Mouse (Mus musculus): ENCODE data around the gene Nsun5.
"Not testable (repeated sequence)": the region's sequence is repeated elsewhere in the genome, so short reads cannot be mapped to it uniquely, and the experiment has no call there.

Gene Nsun5

GRCm38 (mm10) chr5:135369787-135370654, at the start of gene Nsun5:
Gene Nsun5, plus strand, starts transcription at chr5:135369953.
- DNase-seq (ENCODE audit: low spot score), result peak; percentile 95

DNA sequence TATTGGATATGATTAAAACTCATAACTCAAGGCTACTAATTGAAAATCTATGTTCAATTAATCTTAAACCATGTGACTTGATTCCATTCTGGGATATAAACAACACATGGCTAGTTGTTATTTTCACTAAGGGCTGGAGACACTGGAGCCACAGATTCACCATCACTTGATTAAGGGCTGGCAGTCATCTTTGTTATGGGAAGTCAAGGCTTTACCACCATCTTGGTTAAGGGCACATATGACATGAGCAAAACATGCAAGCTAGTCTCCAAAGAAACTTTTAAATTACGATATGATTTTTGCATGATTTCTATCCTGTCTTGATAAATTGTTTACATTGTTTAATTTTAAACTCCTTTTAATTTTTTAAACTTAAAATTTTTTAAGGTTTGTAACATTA, 47.6 kb upstream of the Nsun5 start:
- DNase-seq (ENCODE audit: low spot score), result no peak

GRCm38 (mm10) chr5:135326121-135326659, 43.6 kb upstream of the Nsun5 start:
- DNase-seq (ENCODE audit: low spot score), result no peak

DNA sequence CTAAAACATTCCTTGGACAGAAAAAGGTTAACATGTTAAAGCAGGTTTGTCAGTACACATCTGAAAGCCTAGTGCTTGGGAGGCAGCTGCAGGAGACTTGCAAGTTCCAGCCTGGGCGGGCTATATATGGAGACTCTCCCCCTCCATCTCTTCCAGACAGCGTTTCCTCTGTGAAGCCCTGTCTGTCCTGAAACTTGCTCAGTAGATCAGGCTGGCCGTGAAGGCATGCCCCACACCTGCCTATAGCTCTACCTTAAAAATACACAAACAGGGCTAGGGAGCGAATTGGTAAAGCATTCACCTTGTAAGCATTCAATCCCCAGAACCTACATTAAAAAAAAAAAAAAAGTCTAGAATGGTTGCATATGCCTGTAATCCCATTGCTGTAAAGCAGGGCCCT, 40.3 kb upstream of the Nsun5 start:
- no peak for DNase-seq (ENCODE audit: low spot score)

DNA sequence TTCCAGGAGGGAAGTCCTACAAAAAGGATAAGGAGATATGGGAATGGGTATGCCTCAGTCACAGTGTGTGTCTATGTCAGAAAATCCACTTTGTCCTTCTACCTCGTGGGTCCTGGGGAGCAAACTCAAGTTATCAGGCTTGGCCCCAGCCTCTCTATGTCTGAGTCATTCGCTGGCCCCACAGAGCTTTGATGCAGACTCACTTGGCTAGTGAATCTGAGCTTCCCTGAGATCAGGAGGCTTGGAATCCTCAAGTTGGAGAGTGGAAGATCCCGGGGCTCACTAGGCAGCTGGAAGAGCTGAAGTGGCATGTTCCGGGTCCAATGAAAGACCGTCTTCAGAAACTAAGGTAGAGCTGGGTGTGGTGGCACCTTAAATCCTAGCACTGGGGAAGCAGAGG, 39.6 kb upstream of the Nsun5 start:
- DNase-seq (ENCODE audit: low spot score), result no peak

DNA sequence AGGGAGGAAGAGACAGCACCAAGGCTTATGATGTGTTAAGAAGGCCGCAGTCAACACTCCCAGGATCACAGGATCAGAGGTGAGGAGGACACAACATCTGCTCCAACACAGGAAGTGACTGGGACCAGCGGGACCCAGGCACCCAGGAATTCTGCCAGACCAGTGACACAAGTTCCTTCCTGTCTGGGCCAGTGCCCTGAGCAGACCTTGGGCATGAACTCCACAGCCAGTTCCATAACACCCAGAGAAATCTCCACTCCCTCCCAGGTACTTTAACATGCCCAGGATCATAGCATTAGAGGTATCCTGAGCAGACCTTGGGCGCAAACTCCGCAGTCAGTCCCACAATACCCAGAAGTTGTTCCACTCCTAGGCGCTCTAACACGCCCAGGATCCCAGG, 38.6 kb upstream of the Nsun5 start:
- no peak for DNase-seq (ENCODE audit: low spot score)

DNA sequence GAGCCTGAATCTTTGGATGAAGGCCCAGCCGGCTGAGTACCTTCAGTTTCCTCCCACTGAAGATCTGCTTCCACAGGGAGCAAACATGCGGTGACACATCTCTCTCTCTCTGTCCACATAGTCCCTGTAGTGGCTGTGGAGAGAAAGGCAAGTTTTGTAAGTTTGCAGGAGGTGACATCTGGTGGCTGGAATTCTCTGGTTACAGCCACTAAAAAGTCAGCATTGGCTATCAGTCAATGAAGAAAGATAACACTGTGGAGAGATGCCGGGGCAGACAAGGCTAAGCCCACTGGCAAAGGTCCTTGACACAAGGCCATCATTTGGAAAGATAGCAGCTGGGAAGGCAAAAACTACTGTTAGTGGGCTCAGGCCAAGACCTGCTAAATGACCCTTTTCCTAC, 32.2 kb upstream of the Nsun5 start:
- no peak for DNase-seq (ENCODE audit: low spot score)

DNA sequence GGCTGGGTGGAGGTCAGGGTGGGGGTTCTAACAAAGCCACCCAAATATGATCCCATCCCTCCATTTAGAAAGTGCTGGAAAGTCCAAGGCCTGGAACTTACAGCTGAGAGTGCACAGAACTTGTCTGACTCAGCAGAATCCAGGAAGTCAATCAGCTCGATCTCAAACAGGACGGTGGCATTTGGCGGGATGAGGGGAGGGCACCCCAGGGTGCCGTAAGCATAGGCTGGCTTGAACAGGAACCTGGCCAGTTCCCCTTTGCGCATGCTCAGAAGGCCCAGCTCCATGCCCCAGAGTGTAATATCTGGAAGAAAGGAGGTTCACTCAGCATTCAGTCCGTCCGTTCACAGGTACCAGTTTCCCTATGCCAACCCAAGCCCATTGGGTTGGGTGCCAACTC, 23.8 kb upstream of the Nsun5 start:
- DNase-seq (ENCODE audit: low spot score), result no peak

DNA sequence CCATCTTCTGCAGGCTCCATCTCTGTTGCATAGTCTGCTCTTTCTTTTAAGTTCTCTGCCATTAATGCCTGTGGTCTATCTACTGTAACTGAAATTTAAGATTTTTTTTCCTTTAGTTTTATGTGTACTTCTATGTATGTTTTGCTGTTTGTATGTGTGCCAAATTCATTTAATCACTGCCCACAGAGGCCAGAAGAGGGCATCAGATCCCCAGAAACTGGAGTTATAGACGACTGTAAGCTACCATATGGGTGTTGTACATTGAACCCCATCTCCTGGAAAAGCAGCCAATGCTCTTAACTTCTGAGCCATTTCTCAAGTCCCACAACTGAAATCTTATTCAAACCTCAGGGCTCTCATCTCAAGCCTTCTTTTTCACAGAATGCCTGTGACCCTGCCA, 23.3 kb upstream of the Nsun5 start:
- DNase-seq (ENCODE audit: low spot score), result no peak

DNA sequence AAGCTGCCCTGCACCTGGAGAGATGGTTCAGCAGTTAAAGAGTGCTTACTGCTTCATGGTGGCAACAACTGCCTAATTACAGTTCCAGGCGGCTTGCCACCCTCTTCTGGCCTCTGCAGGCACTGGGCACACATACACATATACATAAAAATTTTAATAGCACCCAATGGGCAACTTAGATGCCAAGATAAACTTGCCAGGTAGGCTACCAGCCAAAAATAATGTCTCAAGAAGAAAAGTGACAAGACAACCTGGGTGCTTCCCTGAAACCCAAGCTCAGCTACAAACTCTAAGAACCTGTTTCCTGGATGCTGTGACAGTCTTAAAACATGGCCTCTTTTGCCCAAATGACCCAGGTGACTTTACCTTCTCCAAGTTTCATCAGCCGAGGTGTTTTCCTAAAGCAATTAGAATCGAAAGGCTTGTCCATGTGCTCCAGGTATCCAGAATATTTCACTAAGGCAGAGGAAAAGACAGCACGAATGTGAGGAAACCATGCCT, 22.2 kb upstream of the Nsun5 start:
- no peak for DNase-seq (ENCODE audit: low spot score)

DNA sequence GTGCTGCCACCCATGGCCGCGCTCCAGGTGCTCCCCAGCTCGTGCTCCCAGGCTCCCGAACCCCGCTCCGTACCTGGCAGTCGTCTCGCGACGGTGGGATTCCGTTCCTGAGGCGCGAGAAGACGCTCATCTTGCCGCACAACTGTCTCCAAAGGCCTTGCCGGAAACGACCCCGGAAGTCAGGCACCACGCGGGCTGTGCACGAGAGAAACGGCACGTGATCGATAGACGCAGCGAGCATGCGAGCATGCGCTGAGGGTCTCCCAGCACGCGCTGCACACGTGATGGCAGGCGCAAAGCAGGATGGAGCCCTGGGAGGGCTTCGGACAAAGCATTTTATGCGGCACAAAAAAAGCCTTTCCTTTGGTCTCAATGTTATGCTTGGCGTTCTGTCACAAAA, 19.9 kb upstream of the Nsun5 start, which contains the start of gene Fkbp6:
TSS of gene Fkbp6 (minus strand) at position 183 of the 400 bp plus-strand sequence.
- DNase-seq (ENCODE audit: low spot score), result no peak

DNA sequence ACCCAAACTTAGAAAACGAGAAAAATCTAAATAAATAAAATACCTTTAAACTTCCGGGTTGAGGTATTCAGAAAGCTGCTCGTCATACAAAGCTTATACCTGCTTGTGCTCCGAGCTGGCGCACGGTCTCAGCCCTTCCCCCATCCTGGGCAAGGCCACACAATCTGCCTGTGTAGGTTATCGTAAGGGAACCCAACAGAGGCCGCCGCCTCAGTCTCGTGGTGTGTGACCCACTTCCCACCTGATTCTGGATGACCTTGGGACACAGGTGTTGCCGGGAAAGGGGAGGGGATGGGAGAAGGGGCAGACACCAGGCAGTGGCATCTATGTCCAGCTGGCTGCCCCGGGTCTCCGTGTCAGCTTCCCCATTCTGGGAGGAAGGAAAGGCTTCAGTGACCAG, 18.1 kb upstream of the Nsun5 start:
- DNase-seq (ENCODE audit: low spot score), result no peak

DNA sequence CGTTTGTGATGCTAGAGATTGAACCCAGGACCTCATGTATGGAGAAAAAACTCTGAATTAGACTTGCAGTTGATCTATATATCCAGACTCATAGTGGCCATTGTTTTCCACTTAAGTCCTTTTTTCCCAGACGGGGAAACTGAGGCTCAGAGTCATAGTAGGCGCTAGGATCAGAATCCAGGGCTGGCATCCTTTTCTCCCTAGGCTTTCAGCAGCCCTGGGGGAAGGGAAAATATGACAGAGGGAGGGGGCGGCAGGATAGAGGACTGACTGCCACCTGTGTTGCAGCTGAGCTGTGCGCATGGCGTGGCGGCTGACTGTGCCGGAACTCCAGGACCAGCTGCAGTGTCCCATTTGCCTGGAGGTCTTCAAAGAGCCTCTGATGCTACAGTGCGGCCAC, 16.8 kb upstream of the Nsun5 start, which contains the start of gene Trim50:
TSS of gene Trim50 (plus strand) at position 301 of the 400 bp plus-strand sequence.
- no peak for DNase-seq (ENCODE audit: low spot score)

GRCm38 (mm10) chr5:135353564-135353963, 16.2 kb upstream of the Nsun5 start:
- DNase-seq (ENCODE audit: low spot score), result no peak

DNA sequence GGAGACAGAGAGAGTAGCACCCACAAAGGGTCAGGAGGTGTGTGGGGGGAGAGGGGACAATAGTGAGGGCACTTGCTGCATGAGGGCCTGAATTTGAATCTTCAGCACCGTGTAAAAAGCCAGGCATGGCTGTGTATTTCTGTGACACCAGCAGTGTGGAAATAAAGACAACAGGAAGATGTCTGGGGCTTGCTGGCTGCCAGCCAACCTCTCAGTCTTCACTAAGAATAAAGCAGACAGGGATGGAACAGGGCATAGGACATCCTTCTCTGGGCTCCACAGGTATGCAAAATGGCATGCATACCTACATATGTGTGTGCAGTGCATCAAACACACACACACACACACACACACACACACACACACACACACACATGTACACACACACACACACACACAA, 13.7 kb upstream of the Nsun5 start:
- no peak for DNase-seq (ENCODE audit: low spot score)

DNA sequence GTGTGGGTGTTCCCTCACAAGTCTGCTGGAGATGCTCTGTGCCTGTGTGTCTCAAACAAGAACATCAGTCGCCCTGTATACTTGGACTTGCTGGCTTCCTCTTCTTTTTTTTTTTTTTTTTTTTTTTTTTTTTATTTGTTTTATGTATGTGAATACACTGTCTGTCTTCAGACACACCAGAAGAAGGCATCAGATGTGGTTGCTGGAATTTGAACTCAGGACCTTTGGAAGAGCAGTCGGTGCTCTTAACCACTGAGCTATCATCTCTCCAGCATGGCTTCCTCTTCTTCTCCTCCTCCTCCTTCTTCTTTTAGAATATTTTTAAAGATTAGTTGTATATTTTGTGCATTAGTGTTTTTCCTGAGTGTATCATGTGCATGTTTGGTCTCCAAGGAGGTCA, 12.2 kb upstream of the Nsun5 start:
- DNase-seq (ENCODE audit: low spot score), result peak; percentile 49

DNA sequence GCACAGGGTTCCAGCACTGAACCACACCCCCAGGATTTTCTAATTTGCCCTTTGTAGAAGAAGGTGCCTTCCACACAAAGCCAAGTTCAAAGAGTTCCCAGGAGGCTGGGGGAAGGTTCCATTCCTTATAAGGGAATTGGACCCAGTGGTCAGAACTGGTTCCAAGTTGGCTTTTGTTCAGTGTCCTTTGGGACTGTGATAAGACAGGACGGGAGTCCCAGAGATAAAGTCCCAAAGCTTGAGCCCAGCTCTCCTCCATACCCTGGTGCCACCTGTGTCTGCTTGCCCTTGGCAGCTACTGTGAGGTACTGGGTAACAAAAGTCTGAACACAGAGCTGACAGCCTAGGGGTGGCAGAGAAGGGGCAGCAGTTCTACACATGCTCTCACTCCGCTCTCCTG, 10.0 kb upstream of the Nsun5 start:
- DNase-seq (ENCODE audit: low spot score), result no peak

DNA sequence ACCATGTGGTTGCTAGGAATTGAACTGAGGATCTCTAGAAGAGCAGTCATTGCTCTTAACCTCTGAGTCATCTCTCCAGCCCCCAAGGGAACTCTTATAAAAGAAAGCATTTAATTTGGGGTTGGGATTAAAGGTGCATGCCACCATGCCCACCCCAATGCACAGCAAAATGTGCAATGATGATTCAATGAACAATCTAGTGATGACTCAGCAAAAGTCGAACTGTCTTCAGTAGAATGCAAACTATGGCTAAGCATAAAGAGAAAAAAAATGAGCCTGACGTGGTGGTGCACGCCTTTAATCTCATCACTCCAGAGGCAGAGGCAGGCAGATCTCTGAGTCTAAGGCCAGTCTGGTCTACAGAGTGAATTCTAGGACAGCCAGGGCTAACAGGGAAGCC, 7.2 kb upstream of the Nsun5 start:
- DNase-seq (ENCODE audit: low spot score), result no peak

DNA sequence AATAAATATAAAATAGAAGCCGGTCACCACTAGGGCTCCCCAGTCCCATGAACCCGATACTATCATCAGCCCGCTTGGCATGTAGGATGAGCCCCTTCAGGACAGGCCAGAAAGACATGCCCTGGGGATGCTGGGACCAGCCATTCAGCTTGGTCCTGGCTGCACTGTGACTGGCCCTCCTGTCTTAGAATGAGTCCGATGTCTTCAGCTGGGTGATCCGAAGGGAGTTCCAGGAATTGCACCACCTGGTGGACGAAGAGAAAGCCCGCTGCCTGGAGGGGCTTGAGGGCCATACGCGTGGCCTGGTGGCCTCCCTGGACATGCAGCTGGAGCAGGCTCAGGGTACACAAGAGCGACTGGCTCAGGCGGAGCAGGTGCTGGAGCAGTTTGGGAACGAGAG, 6.2 kb upstream of the Nsun5 start:
- DNase-seq (ENCODE audit: low spot score), result no peak

DNA sequence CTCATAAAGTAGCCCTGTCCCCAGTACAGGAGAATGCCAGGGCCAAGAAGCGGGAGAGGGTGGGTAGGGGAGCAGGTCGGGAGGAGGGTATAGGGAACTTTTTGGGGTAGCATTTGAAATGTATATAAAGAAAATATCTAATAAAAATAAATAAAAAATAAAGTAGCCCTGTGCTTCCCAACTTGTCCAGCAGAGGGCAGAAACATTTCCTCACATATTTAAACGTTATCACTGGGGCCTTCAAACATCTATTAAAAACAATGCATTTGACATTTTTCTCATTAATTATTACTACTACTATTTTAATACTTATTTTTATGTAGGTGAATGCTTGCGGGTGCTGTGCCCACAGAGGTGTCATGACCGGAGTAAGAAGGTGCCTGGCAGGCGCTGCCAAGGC, 1.9 kb upstream of the Nsun5 start:
- DNase-seq (ENCODE audit: low spot score), result no peak

DNA sequence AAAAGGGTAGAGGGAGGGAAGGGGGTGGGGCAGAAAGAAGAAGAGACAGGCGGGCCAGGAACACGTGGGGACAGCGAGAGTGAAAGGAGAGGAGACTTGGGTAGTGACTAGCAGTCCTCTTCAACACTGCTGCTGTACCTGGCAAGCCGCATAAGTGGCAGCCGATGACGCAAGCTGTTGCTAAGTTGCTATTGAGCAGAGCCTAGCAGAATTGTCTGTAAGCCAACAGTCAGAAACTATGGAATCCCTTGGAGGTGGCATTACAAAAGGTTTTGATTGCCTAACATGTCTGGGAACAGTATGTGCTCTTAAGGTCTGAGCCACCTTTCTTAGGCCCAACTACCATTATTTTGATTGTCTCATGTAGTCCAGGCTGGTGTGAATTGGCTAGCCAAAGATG, 1.4 kb upstream of the Nsun5 start:
- DNase-seq (ENCODE audit: low spot score), result no peak

DNA sequence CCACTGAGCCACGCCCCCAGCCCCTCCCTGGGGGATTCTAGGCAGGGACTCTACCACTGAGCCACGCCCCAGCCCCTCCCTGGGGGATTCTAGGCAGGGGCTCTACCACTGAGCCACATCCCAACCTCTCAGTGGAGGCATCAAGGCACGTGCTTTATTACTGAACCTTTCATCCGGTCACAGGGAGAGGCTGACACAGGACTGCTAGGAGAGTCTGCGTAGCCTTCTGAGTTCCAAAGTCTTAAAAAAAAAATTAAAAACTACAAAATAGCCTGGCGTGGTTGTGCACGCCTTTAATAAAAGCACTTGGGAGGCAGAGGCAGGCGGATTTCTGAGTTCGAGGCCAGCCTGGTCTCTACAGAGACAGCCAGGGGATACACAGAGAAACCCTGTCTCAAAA, 557 bp upstream of the Nsun5 start:
- not testable (repeated sequence) for DNase-seq (ENCODE audit: low spot score)

GRCm38 (mm10) chr5:135371195-135371594, 1.4 kb downstream of the Nsun5 start:
- no peak for DNase-seq (ENCODE audit: low spot score)

- no peak for DNase-seq (ENCODE audit: low spot score)
These were observed 3.8 kb downstream of the Nsun5 start for GRCm38 (mm10) chr5:135373601-135374000.
